Mouse (Mus musculus) E14TG2a.4 (cell line): ENCODE measurements around the gene Pcbp4.

Experiments used
- CTCF ChIP-seq: conservative IDR thresholded peaks from 2 replicates; pipeline ENCODE4 v1.5.1; 2014; ENCODE audit warnings: low read length
- NANOG ChIP-seq: IDR thresholded peaks from 2 replicates; pipeline ENCODE4 v1.6.1; 2014; ENCODE audit warnings: borderline replicate concordance, low read length, mixed read lengths

- no peak for TF ChIP-seq CTCF
- TF ChIP-seq NANOG, result no peak
Measured at GRCm38 (mm10) chr9:106501846-106502245, 48.8 kb downstream of the Pcbp4 start.
